Mouse (Mus musculus) lung, adult 2 months (tissue): ENCODE measurements around the gene Fcho2. TPM values are rescaled to one million over a fixed set of nuclear protein-coding genes. Genes with fewer than 3 reads are reported as not detected.

ENCODE experiments used
- DNase-seq: peaks from one replicate; pipeline ENCODE4 v3.0.0; 2022
- H3K4me1 ChIP-seq: fragments of 200-500 bp; 2 replicates; pipeline ENCODE4 v1.6.1; 2011; ENCODE audit warnings: low read length; ENCODE audit not compliant: control insufficient read depth, insufficient read depth
- H3K4me3 ChIP-seq: fragments of 200-500 bp; replicated peaks from 2 replicates; pipeline ENCODE3; 2011; ENCODE audit warnings: low read depth, mild to moderate bottlenecking, control low read depth, low read length; ENCODE audit errors: extremely low read depth
- CTCF ChIP-seq: fragments of 200-500 bp; IDR thresholded peaks from 2 replicates; pipeline ENCODE4 v1.5.1; 2011; ENCODE audit warnings: mild to moderate bottlenecking, low read length, control low read depth; ENCODE audit not compliant: insufficient read depth
- POLR2A ChIP-seq: fragments of 200-500 bp; IDR thresholded peaks from 2 replicates; pipeline ENCODE4 v1.6.1; 2011; ENCODE audit warnings: low read depth, mild to moderate bottlenecking, control low read depth, low read length, borderline replicate concordance; ENCODE audit errors: extremely low read depth
- WGBS: fragments of 180-500 bp; shearing (Covaris S2); methylation state at CpG from one replicate; pipeline ENCODE4 v1.1.7; 2018; 5-methylcytosine and 5-hydroxymethylcytosine counted together
- polyA plus RNA-seq: library from polyadenylated mRNA; depleted of rRNA; stranded (reverse); fragments of >200 nt; gene quantifications from 2 replicates; pipeline ENCODE4 v1.2.3, GENCODE M21; 2012

Fcho2 gene
- polyA plus RNA-seq, 1 experiment = 21.1 TPM

DNA sequence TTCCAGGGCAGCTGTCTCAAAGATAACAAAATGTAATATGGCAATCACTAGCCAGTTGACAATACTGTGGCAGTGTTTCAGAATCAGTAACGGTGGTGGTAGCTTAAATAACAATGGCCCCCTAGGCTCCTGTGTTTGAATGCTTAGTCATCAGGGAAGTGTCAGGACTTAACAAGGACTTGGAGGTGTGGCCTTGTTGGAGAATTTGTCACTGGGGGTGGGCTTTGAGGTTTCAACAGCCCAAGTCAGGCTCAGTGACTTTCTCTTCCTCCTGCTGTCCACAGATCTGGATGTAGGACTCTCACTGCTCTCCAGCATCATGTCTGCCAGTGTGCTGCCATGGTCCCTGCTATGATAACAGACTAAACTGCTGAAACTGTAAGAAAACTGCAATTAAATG, 93.0 kb downstream of the Fcho2 start:
- no peak for DNase-seq
- 47% methylated on average over 1 of the region's 1 CpGs for WGBS
- Histone ChIP-seq H3K4me3 (no peak overlapping the region), H3K4me1 (no peaks in the 10 kb centered on the region)
- TF ChIP-seq POLR2A = no peak
- no peak for TF ChIP-seq CTCF

DNA sequence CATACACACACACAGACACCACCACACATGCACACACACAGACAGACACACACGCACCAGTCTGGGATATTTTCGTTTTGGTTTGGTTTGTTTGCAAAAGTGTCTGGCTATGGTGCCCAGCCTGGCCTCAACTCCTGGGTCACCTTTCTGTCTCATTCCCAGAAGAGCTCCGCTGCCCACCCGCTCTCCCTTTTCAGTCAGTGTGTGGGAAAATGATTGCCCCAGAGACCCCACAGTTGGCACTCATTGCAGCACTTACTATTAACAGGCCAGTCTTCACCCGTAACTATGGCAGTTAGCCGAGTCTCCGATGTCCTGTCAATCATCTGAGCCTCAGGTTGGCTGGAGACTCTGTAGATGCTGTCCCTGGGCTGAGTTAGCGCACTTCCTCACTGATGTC, 99.1 kb downstream of the Fcho2 start:
- H3K4me1 ChIP-seq = no peaks in the 10 kb centered on the region
- 86% methylated on average over 8 of the region's 8 CpGs for WGBS
- H3K4me3 ChIP-seq = no peak overlapping the region
- TF ChIP-seq POLR2A (no peak), CTCF (no peak)
- DNase-seq = no peak

DNA sequence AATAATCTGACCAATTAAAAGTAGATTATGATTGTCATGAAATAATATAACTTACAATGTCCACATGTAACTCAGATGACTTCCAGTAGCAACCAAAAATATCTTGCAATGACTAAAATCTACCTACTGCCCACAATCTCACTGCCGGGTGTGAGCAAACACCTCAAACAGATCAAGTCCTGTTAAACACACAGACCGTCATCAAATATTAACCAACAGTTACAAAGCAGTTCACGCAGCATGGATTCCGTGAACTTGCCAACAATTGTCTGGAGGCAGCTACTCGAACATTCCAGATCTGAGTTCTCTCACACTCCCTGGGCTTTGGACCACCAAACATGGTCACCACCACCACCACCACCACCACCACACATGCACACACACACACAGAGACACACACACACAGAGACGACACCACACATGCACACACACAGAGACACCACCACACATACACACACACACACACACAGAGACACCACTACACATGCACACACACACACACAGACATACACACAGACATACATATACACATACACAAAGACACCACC, 99.7 kb downstream of the Fcho2 start:
- DNase-seq = no peak

DNA sequence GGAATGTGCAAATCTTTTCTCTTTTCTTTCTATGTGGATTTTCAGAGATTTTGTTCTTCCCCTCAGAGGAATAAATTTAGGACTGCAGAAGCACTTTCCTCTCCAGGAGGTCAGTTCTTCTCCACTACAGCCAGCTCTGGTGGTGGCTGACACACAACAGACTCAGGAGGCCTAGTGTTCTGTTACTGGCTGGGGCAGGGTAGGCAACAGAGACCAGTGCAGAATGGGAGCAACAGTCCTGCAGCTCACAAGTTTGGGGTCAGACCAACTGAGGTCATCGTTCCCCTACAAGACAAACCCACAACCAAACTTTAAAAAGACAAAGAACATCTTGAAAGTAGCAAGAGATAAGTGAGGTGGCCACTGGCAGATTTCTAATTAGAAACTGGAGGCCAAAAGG, 104.6 kb downstream of the Fcho2 start:
- TF ChIP-seq POLR2A = no peak
- TF ChIP-seq CTCF = no peak
- Histone ChIP-seq H3K4me3 (no peak overlapping the region), H3K4me1 (peaks cover 2% of the 10 kb centered on the region; the same call in 1 of the 2 replicates)
- DNase-seq = no peak
- WGBS = 70% methylated on average over 1 of the region's 1 CpGs

More for the DNA sequence above, 99.7 kb downstream of the Fcho2 start:
- Histone ChIP-seq H3K4me3 (no peak overlapping the region), H3K4me1 (no peaks in the 10 kb centered on the region)
- TF ChIP-seq POLR2A (no peak), CTCF (no peak)
- 63% methylated on average over 6 of the region's 6 CpGs for WGBS

DNA sequence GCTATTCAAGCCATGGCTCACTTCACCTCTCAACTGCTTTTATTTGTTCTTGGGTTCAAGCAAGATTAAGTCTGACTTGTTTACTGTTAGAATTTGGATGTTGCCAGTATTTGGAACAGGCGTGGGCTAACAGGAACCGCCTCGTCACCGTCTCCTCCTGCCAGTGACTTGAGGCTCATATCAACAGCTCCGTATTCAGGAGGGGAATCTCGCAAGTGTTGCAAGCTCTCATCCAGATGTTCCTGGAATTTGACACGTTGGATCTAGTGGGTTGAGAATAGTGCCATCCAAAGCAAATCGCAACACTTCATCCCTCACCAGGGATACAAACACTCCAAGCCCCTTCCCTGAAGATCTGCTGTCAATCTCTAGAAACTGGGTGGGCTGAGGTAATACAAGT, 105.0 kb downstream of the Fcho2 start:
- 46% methylated on average over 8 of the region's 8 CpGs for WGBS
- DNase-seq = no peak
- no peak overlapping the region for H3K4me3 ChIP-seq
- TF ChIP-seq CTCF (no peak), POLR2A (no peak)
- peaks cover 2% of the 10 kb centered on the region; the same call in 1 of the 2 replicates for H3K4me1 ChIP-seq

DNA sequence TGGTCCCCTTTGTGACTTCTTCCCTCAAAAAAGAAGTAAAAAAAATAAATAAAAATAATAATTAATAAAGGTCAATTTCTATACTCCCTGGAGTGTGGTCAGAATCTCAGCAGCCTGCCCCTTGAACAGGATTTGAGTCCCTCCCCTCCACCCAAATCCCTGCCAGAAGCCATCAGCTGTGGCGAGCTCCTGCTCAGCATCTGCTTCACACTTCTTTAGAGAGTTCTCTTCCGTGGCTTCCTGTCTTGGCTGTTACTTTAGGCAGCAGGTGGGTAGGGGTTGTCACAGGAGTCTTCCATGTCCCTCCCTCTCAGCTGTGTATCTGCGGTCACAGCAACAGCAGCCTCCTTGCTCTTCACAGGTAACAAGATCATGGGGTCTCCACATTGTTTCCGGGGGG, 109.7 kb downstream of the Fcho2 start:
- H3K4me3 ChIP-seq = no peak overlapping the region
- peaks cover 2% of the 10 kb centered on the region; the same call in 1 of the 2 replicates for H3K4me1 ChIP-seq
- no peak for TF ChIP-seq POLR2A
- TF ChIP-seq CTCF = no peak
- no peak for DNase-seq
- WGBS = 76% methylated on average over 4 of the region's 4 CpGs

DNA sequence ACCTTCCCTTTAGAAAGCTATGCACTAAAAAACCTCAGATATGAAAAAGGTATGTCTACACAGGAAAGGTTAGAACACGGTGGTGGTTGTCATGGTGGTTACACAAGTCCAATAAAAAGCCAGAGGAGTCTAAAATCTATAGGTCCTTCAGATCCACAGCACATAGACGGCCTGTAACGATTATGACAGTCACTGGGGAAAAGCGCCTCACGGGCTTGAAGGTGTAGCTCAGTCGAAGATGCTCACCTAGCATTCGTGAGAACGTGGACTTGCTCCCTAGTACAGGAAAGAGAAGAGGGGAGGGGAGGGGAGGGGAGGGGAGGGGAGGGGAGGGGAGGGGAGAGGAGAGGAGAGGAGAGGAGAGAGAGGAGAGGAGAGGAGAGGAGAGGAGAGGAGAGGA, 111.5 kb downstream of the Fcho2 start:
- DNase-seq = no peak
- Histone ChIP-seq H3K4me3 (no peak overlapping the region), H3K4me1 (peaks cover 3% of the 10 kb centered on the region; the same call in 1 of the 2 replicates)
- TF ChIP-seq CTCF = no peak
- TF ChIP-seq POLR2A = no peak
- WGBS = 87% methylated on average over 6 of the region's 8 CpGs

DNA sequence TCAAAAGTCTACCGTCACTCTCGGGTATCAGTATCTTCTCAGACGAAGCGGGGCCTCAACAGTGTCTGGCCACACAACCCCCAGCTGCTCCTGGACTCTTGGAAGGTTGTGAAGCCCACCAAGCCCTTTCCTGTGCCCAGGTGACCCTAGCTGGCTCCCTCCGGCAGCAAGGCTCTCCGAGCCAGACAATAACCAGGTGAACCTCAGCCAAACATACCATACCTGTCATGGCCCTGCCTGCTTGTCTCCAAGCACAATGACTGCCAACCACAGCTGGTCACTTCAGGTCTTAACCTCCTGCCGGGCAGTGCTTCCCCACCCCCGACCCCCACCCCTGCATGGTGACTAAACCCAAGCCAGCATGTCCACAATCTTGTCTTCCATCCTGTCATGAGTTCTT, 112.9 kb downstream of the Fcho2 start:
- WGBS = 85% methylated on average over 8 of the region's 8 CpGs
- DNase-seq = no peak
- Histone ChIP-seq H3K4me1 (peaks cover 3% of the 10 kb centered on the region; the same call in 1 of the 2 replicates), H3K4me3 (no peak overlapping the region)
- TF ChIP-seq POLR2A = no peak
- TF ChIP-seq CTCF = no peak

DNA sequence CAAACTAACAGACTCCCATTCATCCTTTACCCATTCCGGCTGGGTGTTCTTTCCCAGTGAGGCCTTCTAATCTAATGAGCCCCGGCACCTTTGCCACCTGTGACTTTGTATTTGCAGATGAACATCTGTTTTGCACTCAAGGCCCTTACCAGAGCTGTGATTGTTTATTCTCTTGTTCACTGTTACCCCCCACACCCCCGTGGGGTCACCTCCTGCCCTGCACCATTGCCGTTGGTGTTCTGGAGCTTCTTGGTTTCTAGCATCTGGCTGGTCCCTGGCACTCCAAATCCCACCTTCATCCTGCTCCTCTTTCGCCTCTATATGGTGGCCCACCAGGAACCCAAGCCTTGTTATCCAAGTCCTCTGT, 114.0 kb downstream of the Fcho2 start:
- peaks cover 6% of the 10 kb centered on the region; the same call in 1 of the 2 replicates for H3K4me1 ChIP-seq
- H3K4me3 ChIP-seq = no peak overlapping the region
- whole genome bisulfite sequencing = 84% methylated on average over 5 of the region's 5 CpGs
- DNase-seq = no peak
- TF ChIP-seq POLR2A (no peak), CTCF (no peak)

DNA sequence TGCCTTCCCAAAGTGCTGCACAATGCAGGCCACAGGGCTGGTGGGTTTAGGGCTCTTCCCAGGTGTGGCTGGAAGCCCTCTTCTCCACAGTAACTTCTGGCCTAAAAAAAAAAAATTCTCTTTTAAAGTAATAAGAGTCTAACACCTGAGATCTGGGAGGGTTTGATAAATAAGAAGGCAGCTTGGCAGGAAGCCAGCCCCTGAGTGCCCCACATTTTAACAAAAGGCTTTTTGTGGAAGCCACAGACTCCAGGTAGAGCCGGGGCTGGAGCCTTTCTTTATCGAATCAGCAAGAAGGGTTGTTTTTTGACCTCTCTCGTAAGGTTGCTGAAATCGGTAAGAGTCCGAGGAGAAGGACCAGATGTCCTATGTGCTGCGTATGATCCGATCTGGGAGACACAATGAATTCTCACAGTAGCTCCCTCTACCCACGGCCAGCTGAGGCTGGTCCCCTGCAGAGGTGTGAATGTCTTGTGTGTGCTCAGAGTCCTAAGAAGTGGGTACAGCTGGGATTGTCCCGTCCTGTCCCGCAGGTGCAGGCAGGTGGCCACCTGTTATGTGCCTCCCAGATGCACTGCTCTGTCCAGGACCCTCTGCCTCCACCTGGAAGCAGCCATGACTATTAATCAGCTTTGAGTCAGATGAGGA, 114.5 kb downstream of the Fcho2 start:
- peaks cover 11% of the 10 kb centered on the region for H3K4me1 ChIP-seq
- TF ChIP-seq CTCF = no peak
- no peak for TF ChIP-seq POLR2A
- 61% methylated on average over 10 of the region's 10 CpGs for WGBS
- H3K4me3 ChIP-seq = no peak overlapping the region
- no peak for DNase-seq
